1 mouse cellular context compared by ENCODE assay signal in genomic region chr19:31781077-31781476, GRCm38 (mm10).
TF ChIP-seq lines count a peak whose summit lies in the region.

No protein-coding gene starts in this region.

TF ChIP-seq in MEL, 35 proteins besides CTCF, POLR2A, EP300 and RAD21 (continued from another document):
- TF ChIP-seq GATA1 (IDR thresholded peaks at IDR 0.05; ENCODE audit: low read depth, low read length) (peak; percentile 98), ZMIZ1 (IDR thresholded peaks at IDR 0.05; ENCODE audit: low read depth, low read length) (peak; percentile 53; the same call in 1 of the 2 replicates), ZC3H11A (IDR thresholded peaks at IDR 0.05; ENCODE audit: low read depth, low read length) (peak; percentile 14; the same call in 1 of the 2 replicates)
